Mouse (Mus musculus) thymus, postnatal 0 days (tissue): ENCODE results near the gene Nwd1. TPM values are rescaled to one million over a fixed set of nuclear protein-coding genes. Genes with fewer than 3 reads are reported as not detected.
A peak's percentile ranks its signal among the peaks of the same experiment; 100 is the strongest.

ENCODE experiments used
- DNase-seq: peaks from one replicate; pipeline ENCODE4 v3.0.0-alpha.2; 2015; ENCODE audit warnings: low spot score
- microRNA-seq: library from miRNA; unstranded; fragments of <30 nt; microRNA quantifications from one replicate; pipeline ENCODE4, GENCODE M21; 2016; ENCODE audit warnings: borderline number of aligned reads
- polyA plus RNA-seq: library from polyadenylated mRNA; unstranded; fragments of >200 nt; fragmentation: Nextera tagmentation; extraction: Ambion mirVana; gene quantifications from 2 replicates; pipeline ENCODE4 v1.2.1, GENCODE M21; 2015

Nwd1 gene
- polyA plus RNA-seq, 1 experiment from 2014 or later = 3.1 TPM

DNA sequence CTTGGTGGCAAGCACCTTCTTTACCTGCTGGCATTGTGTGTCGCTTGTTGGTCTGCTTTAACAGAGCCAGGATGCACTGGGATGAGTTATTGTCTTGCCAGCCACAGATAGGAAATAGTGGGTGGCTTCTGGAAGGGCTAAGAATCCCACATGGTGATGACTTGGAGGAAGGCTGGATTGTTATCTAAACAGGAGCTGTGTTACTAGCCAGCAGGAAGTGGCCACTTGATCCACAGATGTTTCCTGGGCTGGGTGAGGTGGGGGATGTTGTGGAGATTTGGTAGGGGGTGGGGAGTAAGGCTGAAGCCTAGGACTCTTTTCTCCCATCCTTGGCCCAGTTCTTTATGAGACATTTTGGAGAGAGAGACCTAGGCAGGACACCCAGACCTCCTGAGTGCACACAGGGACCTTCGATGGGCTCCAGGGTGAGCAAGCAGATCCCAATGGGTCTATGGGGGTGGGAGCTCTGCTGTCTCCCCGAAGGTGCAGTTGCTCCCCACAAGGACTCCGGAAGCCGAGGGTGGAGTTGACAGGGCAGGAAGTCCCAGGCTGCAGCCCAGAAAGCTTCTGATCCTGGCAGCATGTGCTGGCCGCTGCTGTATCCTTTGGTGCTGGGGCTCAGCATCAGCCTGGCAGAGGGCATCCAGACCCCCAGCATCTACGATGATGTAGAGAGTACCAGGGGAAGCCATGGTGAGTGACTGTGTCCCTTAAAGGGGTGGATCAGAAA lies 115.0 kb downstream of the Nwd1 start, which contains the start of gene F2rl3:
TSS of gene F2rl3 (plus strand) at position 559 of the 730 bp plus-strand sequence.
- DNase-seq = peak; percentile 68

GRCm38 (mm10) chr8:72762306-72762705 lies 115.8 kb downstream of the Nwd1 start:
- DNase-seq = no peak

GRCm38 (mm10) chr8:72765696-72766095 lies 119.2 kb downstream of the Nwd1 start:
- DNase-seq = no peak

DNA sequence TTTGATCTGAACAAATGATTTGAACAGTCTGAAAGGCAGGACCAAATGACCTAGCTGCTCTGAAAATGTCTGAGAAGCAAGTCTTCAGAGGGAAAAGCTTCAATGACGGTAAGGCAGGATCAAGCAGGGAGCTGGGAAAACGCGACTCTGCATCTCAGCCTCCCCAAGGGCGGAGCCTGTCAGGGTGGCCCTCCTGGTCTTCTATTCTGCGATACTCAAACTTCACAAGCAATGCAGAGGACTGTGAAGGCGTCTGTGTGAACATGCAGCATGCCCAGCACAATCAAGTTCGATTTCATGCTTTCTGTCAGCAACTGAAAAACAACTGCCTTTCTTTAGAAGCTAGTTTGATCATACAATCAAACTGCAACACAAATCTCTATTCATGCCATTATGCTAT lies 120.3 kb downstream of the Nwd1 start:
- DNase-seq = no peak

Small RNA genes within 50 kb of the gene (microRNA-seq; reads per million reads assigned to microRNA genes)
- not detected for gene Gm26237

Other genes starting within 250 kb of the Nwd1 start
- gene Eps15l1, start 225.3 kb upstream of the Nwd1 start, polyA plus RNA-seq = 35.3 and 35.9 TPM in 2 replicates
- 1.4 TPM in 2 replicates for gene Calr3, start 202.8 kb upstream of the Nwd1 start, polyA plus RNA-seq
- 8.0 and 8.4 TPM in 2 replicates for gene 1700030K09Rik, start 202.8 kb upstream of the Nwd1 start, polyA plus RNA-seq
- 36.7 and 41.3 TPM in 2 replicates for gene Cherp, start 171.5 kb upstream of the Nwd1 start, polyA plus RNA-seq
- gene Slc35e1, start 154.1 kb upstream of the Nwd1 start, polyA plus RNA-seq = 11.9 and 13.8 TPM in 2 replicates
- 12.7 and 15.1 TPM in 2 replicates for gene Med26, start 98.4 kb upstream of the Nwd1 start, polyA plus RNA-seq
- 84.4 and 90.1 TPM in 2 replicates for gene Smim7, start 75.6 kb upstream of the Nwd1 start, polyA plus RNA-seq
- gene Tmem38a, start 74.7 kb upstream of the Nwd1 start, polyA plus RNA-seq = 9.7 and 10.6 TPM in 2 replicates
- gene Sin3b, start 76.6 kb downstream of the Nwd1 start, polyA plus RNA-seq = 463 and 506 TPM in 2 replicates
- 4.6 and 6.5 TPM in 2 replicates for gene F2rl3, start 115.2 kb downstream of the Nwd1 start, polyA plus RNA-seq